Comparison of ENCODE assay signal across 8 mouse cellular contexts in genomic region chr13:103710359-103710781, GRCm38 (mm10).
DNase-seq lines count a peak whose midpoint lies in the region.

No protein-coding gene starts in this region.

- peak; percentile 24 to 70 for DNase-seq in adrenal gland, adult (ENCODE audit: inconsistent age in 2 of 2, low spot score in 1 of 2)
- no peak for DNase-seq in adrenal gland, adult 8-10 months
- DNase-seq in layer of hippocampus, postnatal 10 days (ENCODE audit: low spot score in 2 of 2): peak; percentile 40 to 44
- DNase-seq in layer of hippocampus, adult 18-20 months (ENCODE audit: low spot score in 2 of 2): no peak
- DNase-seq in adrenal gland, postnatal 25 days: peak; percentile 53
- peak; percentile 25 for DNase-seq in kidney, postnatal 14 days
- peak; percentile 59 for DNase-seq in retina, postnatal 1 day
- DNase-seq in layer of hippocampus, postnatal 14 days (ENCODE audit: low spot score in 2 of 2): no peak

Comparison
In these comparisons a context has a peak if more than half of its experiments do, and no peak if none do; other contexts are left out.
1. DNase-seq: peak in adrenal gland, adult (2 of 2), layer of hippocampus, postnatal 10 days (2 of 2), adrenal gland, postnatal 25 days (single experiment), kidney, postnatal 14 days (single experiment) and retina, postnatal 1 day (single experiment); none in adrenal gland, adult 8-10 months (single experiment), layer of hippocampus, adult 18-20 months (0 of 2) and layer of hippocampus, postnatal 14 days (0 of 2).